Mouse (Mus musculus) CH12.LX (cell line): ENCODE measurements around the gene Rsph6a. TPM values are rescaled to one million over a fixed set of nuclear protein-coding genes. Genes with fewer than 3 reads are reported as not detected.

Experiments
- DNase-seq: peaks from one replicate; pipeline ENCODE4 v3.0.0-alpha.2; 2013; ENCODE audit errors: extremely low read depth
- H3K27ac ChIP-seq: 2 replicates; pipeline ENCODE4 v1.5.1; 2012; ENCODE audit warnings: low read depth, mild to moderate bottlenecking, control low read depth, moderate library complexity; ENCODE audit not compliant: insufficient read depth
- H3K27me3 ChIP-seq: replicated peaks from 2 replicates; pipeline ENCODE3; 2012; ENCODE audit warnings: inconsistent platforms
- H3K36me3 ChIP-seq, 2 experiments: replicated peaks in 1 of 2; 2 replicates each; pipeline versions ENCODE3 to v1.6.1; 2012; ENCODE audit warnings: inconsistent platforms in 1 of 2, low read length in 1 of 2, mild to moderate bottlenecking in 1 of 2, mixed read lengths in 1 of 2, moderate library complexity in 1 of 2; ENCODE audit not compliant: control insufficient read depth in 1 of 2, insufficient read depth in 1 of 2
- H3K4me1 ChIP-seq, 2 experiments: 2 replicates each; pipeline ENCODE4 v1.6.1; 2012; ENCODE audit warnings: inconsistent platforms in 1 of 2, moderate library complexity in 1 of 2; ENCODE audit not compliant: insufficient read depth in 2 of 2, control insufficient read depth in 1 of 2
- H3K4me2 ChIP-seq: 2 replicates; pipeline ENCODE4 v1.6.1; 2012; ENCODE audit warnings: low read depth, mild to moderate bottlenecking, control low read depth; ENCODE audit not compliant: poor library complexity, insufficient read depth, severe bottlenecking
- H3K4me3 ChIP-seq, 3 experiments: fragments of 150-350 bp in 1 of 3; sonication (generic) in 1 of 3; replicated peaks in 1 of 3; 2 replicates each; pipeline versions ENCODE3 to v1.5.1; 2011 to 2012; ENCODE audit warnings: low read depth in 2 of 3, low read length in 2 of 3, mild to moderate bottlenecking in 2 of 3, moderate library complexity in 2 of 3, control low read depth in 1 of 3, improper control_type of control experiment in 1 of 3, inconsistent platforms in 1 of 3, mixed read lengths in 1 of 3; ENCODE audit not compliant: poor library complexity in 1 of 3
- H3K79me2 ChIP-seq: replicated peaks from 2 replicates; pipeline ENCODE4 v1.6.1; 2012; ENCODE audit warnings: mild to moderate bottlenecking, moderate library complexity; ENCODE audit not compliant: control insufficient read depth, poor library complexity, insufficient read depth, severe bottlenecking; ENCODE audit errors: extremely low read depth
- H3K9ac ChIP-seq: 2 replicates; pipeline ENCODE4 v1.6.1; 2012; ENCODE audit warnings: low read depth, mild to moderate bottlenecking, control low read depth, moderate library complexity; ENCODE audit not compliant: insufficient read depth
- H3K9me3 ChIP-seq: replicated peaks from 2 replicates; pipeline ENCODE3; 2012; ENCODE audit warnings: low read length, inconsistent platforms, mixed read lengths
- BHLHE40 ChIP-seq: IDR thresholded peaks from 2 replicates; pipeline ENCODE4 v1.6.1; 2011; ENCODE audit warnings: mild to moderate bottlenecking, low read depth, low read length, improper control_type of control experiment
- CHD1 ChIP-seq: IDR thresholded peaks from 2 replicates; pipeline ENCODE4 v1.6.1; 2012; ENCODE audit warnings: low read depth, low read length, improper control_type of control experiment, inconsistent platforms
- CHD2 ChIP-seq: IDR thresholded peaks from 2 replicates; pipeline ENCODE4 v1.6.1; 2011; ENCODE audit warnings: low read length, improper control_type of control experiment
- CTCF ChIP-seq, 2 experiments: IDR thresholded peaks in 1 of 2; conservative IDR thresholded peaks in 1 of 2; 2 replicates each; pipeline ENCODE4 v1.5.1; 2011 to 2012; ENCODE audit warnings: low read depth in 2 of 2, low read length in 2 of 2, improper control_type of control experiment in 1 of 2, inconsistent platforms in 1 of 2, mild to moderate bottlenecking in 1 of 2, moderate library complexity in 1 of 2
- E2F4 ChIP-seq: IDR thresholded peaks from 2 replicates; pipeline ENCODE4 v1.6.1; 2011; ENCODE audit warnings: low read depth, low read length, improper control_type of control experiment; ENCODE audit not compliant: insufficient replicate concordance
- ELF1 ChIP-seq: IDR thresholded peaks from 2 replicates; pipeline ENCODE4 v1.6.1; 2014; ENCODE audit warnings: low read depth, mild to moderate bottlenecking, inconsistent platforms, low read length, improper control_type of control experiment
- ETS1 ChIP-seq: conservative IDR thresholded peaks from 2 replicates; pipeline ENCODE4 v1.6.1; 2012; ENCODE audit warnings: low read depth, mild to moderate bottlenecking, inconsistent platforms, low read length, improper control_type of control experiment, moderate library complexity
- HCFC1 ChIP-seq: IDR thresholded peaks from 2 replicates; pipeline ENCODE4 v1.6.1; 2012; ENCODE audit warnings: low read depth, mild to moderate bottlenecking, inconsistent platforms, low read length, improper control_type of control experiment
- IRF4 ChIP-seq: IDR thresholded peaks from 2 replicates; pipeline ENCODE4 v1.6.1; 2014; ENCODE audit warnings: low read depth, mild to moderate bottlenecking, inconsistent platforms, low read length, improper control_type of control experiment
- JUN ChIP-seq: IDR thresholded peaks from 2 replicates; pipeline ENCODE4 v1.6.1; 2011; ENCODE audit warnings: low read depth, mild to moderate bottlenecking, low read length, improper control_type of control experiment, moderate library complexity; ENCODE audit not compliant: insufficient read depth
- JUND ChIP-seq: conservative IDR thresholded peaks from 2 replicates; pipeline ENCODE4 v1.6.1; 2011; ENCODE audit warnings: low read depth, low read length, improper control_type of control experiment
- KAT2A ChIP-seq: IDR thresholded peaks from 2 replicates; pipeline ENCODE4 v1.6.1; 2012; ENCODE audit warnings: low read length, improper control_type of control experiment, inconsistent platforms; ENCODE audit not compliant: insufficient replicate concordance
- MAFK ChIP-seq: IDR thresholded peaks from 2 replicates; pipeline ENCODE4 v1.6.1; 2011; ENCODE audit warnings: low read length, improper control_type of control experiment; ENCODE audit not compliant: insufficient replicate concordance
- MAX ChIP-seq: IDR thresholded peaks from 2 replicates; pipeline ENCODE4 v1.6.1; 2011; ENCODE audit warnings: low read length, improper control_type of control experiment
- MAZ ChIP-seq: IDR thresholded peaks from 2 replicates; pipeline ENCODE4 v1.6.1; 2012; ENCODE audit warnings: low read depth, mild to moderate bottlenecking, inconsistent platforms, low read length, improper control_type of control experiment, moderate library complexity
- MEF2A ChIP-seq: IDR thresholded peaks from 2 replicates; pipeline ENCODE4 v1.6.1; 2014; ENCODE audit warnings: low read depth, mild to moderate bottlenecking, inconsistent platforms, low read length, improper control_type of control experiment, borderline replicate concordance
- MXI1 ChIP-seq: IDR thresholded peaks from 2 replicates; pipeline ENCODE4 v1.6.1; 2011; ENCODE audit warnings: mild to moderate bottlenecking, low read depth, low read length, improper control_type of control experiment
- NELFE ChIP-seq: IDR thresholded peaks from 2 replicates; pipeline ENCODE4 v1.6.1; 2011; ENCODE audit warnings: low read depth, low read length, improper control_type of control experiment
- NRF1 ChIP-seq: IDR thresholded peaks from 2 replicates; pipeline ENCODE4 v1.6.1; 2014; ENCODE audit warnings: low read depth, mild to moderate bottlenecking, inconsistent platforms, low read length, improper control_type of control experiment, moderate library complexity
- PAX5 ChIP-seq: IDR thresholded peaks from 2 replicates; pipeline ENCODE4 v1.6.1; 2012; ENCODE audit warnings: low read length, inconsistent platforms, mixed read lengths
- POLR2A ChIP-seq: IDR thresholded peaks from 2 replicates; pipeline ENCODE4 v1.6.1; 2011; ENCODE audit warnings: low read depth, mild to moderate bottlenecking, improper control_type of control experiment, low read length
- RAD21 ChIP-seq: IDR thresholded peaks from 2 replicates; pipeline ENCODE4 v1.6.1; 2011; ENCODE audit warnings: low read depth, mild to moderate bottlenecking, low read length, improper control_type of control experiment, moderate library complexity
- RCOR1 ChIP-seq: conservative IDR thresholded peaks from 2 replicates; pipeline ENCODE4 v1.6.1; 2012; ENCODE audit warnings: low read depth, mild to moderate bottlenecking, inconsistent platforms, low read length, improper control_type of control experiment
- SIN3A ChIP-seq: IDR thresholded peaks from 2 replicates; pipeline ENCODE4 v1.6.1; 2012; ENCODE audit warnings: low read length, improper control_type of control experiment, inconsistent platforms
- SMC3 ChIP-seq: IDR thresholded peaks from 2 replicates; pipeline ENCODE4 v1.6.1; 2011; ENCODE audit warnings: low read depth, low read length, improper control_type of control experiment
- TBP ChIP-seq: conservative IDR thresholded peaks from 2 replicates; pipeline ENCODE4 v1.6.1; 2011; ENCODE audit warnings: low read depth, low read length, improper control_type of control experiment
- TCF12 ChIP-seq: IDR thresholded peaks from 2 replicates; pipeline ENCODE4 v1.6.1; 2014; ENCODE audit warnings: low read depth, mild to moderate bottlenecking, inconsistent platforms, low read length, improper control_type of control experiment
- USF1 ChIP-seq: IDR thresholded peaks from 2 replicates; pipeline ENCODE4 v1.6.1; 2014; ENCODE audit warnings: low read depth, mild to moderate bottlenecking, inconsistent platforms, low read length, improper control_type of control experiment
- USF2 ChIP-seq: conservative IDR thresholded peaks from 2 replicates; pipeline ENCODE4 v1.6.1; 2011; ENCODE audit warnings: low read depth, low read length, improper control_type of control experiment
- ZC3H11A ChIP-seq: IDR thresholded peaks from 2 replicates; pipeline ENCODE4 v1.6.1; 2012; ENCODE audit warnings: low read depth, mild to moderate bottlenecking, inconsistent platforms, low read length, improper control_type of control experiment
- ZKSCAN1 ChIP-seq: IDR thresholded peaks from 2 replicates; pipeline ENCODE4 v1.6.1; 2012; ENCODE audit warnings: low read depth, inconsistent platforms, low read length, improper control_type of control experiment, borderline replicate concordance
- ZMIZ1 ChIP-seq: IDR thresholded peaks from 2 replicates; pipeline ENCODE4 v1.6.1; 2012; ENCODE audit warnings: low read depth, mild to moderate bottlenecking, inconsistent platforms, low read length, improper control_type of control experiment
- ZNF384 ChIP-seq: IDR thresholded peaks from 2 replicates; pipeline ENCODE4 v1.6.1; 2012; ENCODE audit warnings: low read depth, low read length, improper control_type of control experiment, inconsistent platforms
- dilution Hi-C: fragments of 300-500 bp; cut with MboI; formaldehyde crosslinking; loops from 2 replicates; pipeline ENCODE4 v1.14.3; 2020; ENCODE audit warnings: low sequenced_read_pairs; ENCODE audit not compliant: extremely low pct_unique_long_range_greater_than_20kb, extremely low pct_ligation_motif_present
- in situ Hi-C: fragments of 300-500 bp; cut with MboI; formaldehyde crosslinking; loops from 3 replicates; pipeline ENCODE4 v1.14.3; 2019; ENCODE audit warnings: low sequenced_read_pairs, low pct_ligation_motif_present, low pct_unique_long_range_greater_than_20kb, mixed read lengths
- polyA plus RNA-seq: library from polyadenylated mRNA; unstranded; fragments of >175 nt; gene quantifications from 2 replicates; pipeline ENCODE4 v1.2.1, GENCODE M21; 2012; ENCODE audit warnings: low read depth; ENCODE audit not compliant: insufficient read length
- total RNA-seq, 2 experiments: library from RNA; depleted of rRNA; stranded (reverse); fragments of 300-350 nt in 1 of 2; fragments of >200 nt in 1 of 2; gene quantifications; 2 replicates each; pipeline ENCODE4 v1.2.3; 2012 to 2014

Rsph6a gene
- total and polyA plus RNA-seq, 3 experiments, result 0.25 TPM; not detected in 2

DNA sequence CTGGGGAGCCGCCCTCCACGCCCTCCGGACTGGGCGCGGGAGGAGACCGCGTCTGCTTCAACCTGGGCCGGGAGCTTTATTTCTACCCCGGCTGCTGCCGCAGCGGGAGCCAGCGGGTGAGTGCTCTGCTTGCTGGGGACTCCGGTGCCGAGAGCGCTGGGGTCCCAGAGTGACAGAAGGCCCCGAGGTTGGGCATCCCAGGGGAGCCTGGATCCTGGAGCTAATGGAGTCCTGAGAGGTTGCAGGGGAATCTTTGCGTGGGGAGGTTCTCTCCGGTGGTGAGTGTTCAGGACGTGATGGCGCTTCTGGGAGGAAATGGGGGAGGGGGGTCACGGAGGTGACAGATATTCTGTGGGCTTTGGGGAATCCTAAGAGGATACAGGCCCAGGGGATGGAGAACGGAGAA is 22.1 kb downstream of the Rsph6a start:
- H3K4me2 ChIP-seq, result no peak overlapping the region
- H3K9me3 ChIP-seq, result peaks cover 39% of the 10 kb centered on the region
- H3K27ac ChIP-seq, result no peak overlapping the region
- H3K79me2 ChIP-seq, result no peaks in the 10 kb centered on the region
- H3K4me1 ChIP-seq, result peaks cover 18 to 32% of the 10 kb centered on the region in 2 experiments
- DNase-seq, result no peak
- dilution Hi-C loops, result no loop called here
- no peak for TF ChIP-seq MAFK
- TF ChIP-seq TBP, result no peak
- TF ChIP-seq JUND, result no peak
- TF ChIP-seq CHD1, result no peak
- no peak for TF ChIP-seq NRF1
- no peak for TF ChIP-seq SMC3
- TF ChIP-seq HCFC1, result no peak
- no peak for TF ChIP-seq USF2
- no peak for TF ChIP-seq JUN
- no peak for TF ChIP-seq RCOR1
- no peak for TF ChIP-seq ZC3H11A
- TF ChIP-seq, all 38 proteins: peak for 0
- Histone ChIP-seq H3K4me3 (no peak overlapping the region), H3K27me3 (peaks cover 74% of the 10 kb centered on the region), H3K9ac (no peak overlapping the region), H3K36me3 (no peaks in the 10 kb centered on the region)
- in situ Hi-C loops, result no loop called here

- H3K27me3 ChIP-seq, result peaks cover 82% of the 10 kb centered on the region
- H3K36me3 ChIP-seq, result no peaks in the 10 kb centered on the region
- DNase-seq, result peak; percentile 79
- H3K4me2 ChIP-seq, result peak overlapping the region; percentile 39; the same call in 1 of the 2 replicates
- no peaks in the 10 kb centered on the region for H3K79me2 ChIP-seq
- no peak overlapping the region for H3K27ac ChIP-seq
- H3K9me3 ChIP-seq, result peaks cover 39% of the 10 kb centered on the region
- in situ Hi-C loops (no loop called here), dilution Hi-C loops (no loop called here)
- H3K4me3 ChIP-seq, result no peak overlapping the region
- H3K9ac ChIP-seq, result no peak overlapping the region
- H3K4me1 ChIP-seq, result peaks cover 18 to 38% of the 10 kb centered on the region in 2 experiments
- TF ChIP-seq MEF2A (peak; percentile 49; the same call in 1 of the 2 replicates), HCFC1 (no peak), RAD21 (no peak), TCF12 (peak; percentile 95), TBP (no peak), MXI1 (no peak), SIN3A (0 out of 2 replicates have a peak, but pooled peaks have one; percentile 49), NELFE (no peak), IRF4 (peak; percentile 75), MAZ (peak; percentile 96), ZC3H11A (no peak), MAFK (peak; percentile 96), ZNF384 (no peak), SMC3 (no peak), RCOR1 (peak; percentile 91), ZKSCAN1 (no peak), ETS1 (peak; percentile 50), USF1 (no peak), PAX5 (no peak), USF2 (no peak), MAX (0 out of 2 replicates have a peak, but pooled peaks have one; percentile 33), NRF1 (no peak), POLR2A (no peak), BHLHE40 (peak; percentile 97), E2F4 (no peak), ELF1 (0 out of 2 replicates have a peak, but pooled peaks have one; percentile 17), CTCF (conservative IDR thresholded peaks at IDR 0.05 in 1 of 2, IDR thresholded peaks at IDR 0.05 in 1 of 2; ENCODE audit: low read depth in 2 of 2, low read length in 2 of 2) (no peak), ZMIZ1 (no peak), CHD2 (no peak), KAT2A (no peak)
These were observed 23.3 kb downstream of the Rsph6a start for GRCm38 (mm10) chr7:19077761-19078160.
